Mouse (Mus musculus) forebrain, embryonic 15.5 days (tissue): ENCODE data around the gene Use1. TPM values are rescaled to one million over a fixed set of nuclear protein-coding genes. Genes with fewer than 3 reads are reported as not detected.

ENCODE experiments used
- ATAC-seq: fragments of 200-750 bp; cut with Nextera tagmentation; replicated peaks from 2 replicates; pipeline ENCODE4 v1.8.0; 2017; ENCODE audit warnings: mild to moderate bottlenecking, moderate TSS enrichment, moderate library complexity
- H3K27ac ChIP-seq: fragments of 300-500 bp; sonication (generic); replicated peaks from 2 replicates; pipeline ENCODE4 v1.5.1; 2015; ENCODE audit warnings: mild to moderate bottlenecking, inconsistent platforms
- H3K27me3 ChIP-seq: fragments of 300-500 bp; sonication (generic); 2 replicates; pipeline ENCODE4 v1.6.1; 2015; ENCODE audit warnings: inconsistent platforms
- H3K36me3 ChIP-seq: fragments of 300-500 bp; sonication (generic); 2 replicates; pipeline ENCODE4 v1.6.1; 2015; ENCODE audit warnings: mild to moderate bottlenecking, inconsistent platforms
- H3K4me1 ChIP-seq: fragments of 300-500 bp; sonication (generic); 2 replicates; pipeline ENCODE4 v1.6.1; 2015; ENCODE audit warnings: inconsistent platforms
- H3K4me2 ChIP-seq: fragments of 300-500 bp; sonication (generic); replicated peaks from 2 replicates; pipeline ENCODE4 v1.6.1; 2015; ENCODE audit warnings: mild to moderate bottlenecking, inconsistent platforms
- H3K4me3 ChIP-seq: fragments of 300-500 bp; sonication (generic); 2 replicates; pipeline ENCODE4 v1.5.1; 2015; ENCODE audit warnings: mild to moderate bottlenecking, inconsistent platforms
- H3K9ac ChIP-seq: fragments of 300-500 bp; sonication (generic); replicated peaks from 2 replicates; pipeline ENCODE4 v1.6.1; 2015; ENCODE audit warnings: mild to moderate bottlenecking, inconsistent platforms
- H3K9me3 ChIP-seq: fragments of 300-500 bp; sonication (generic); 2 replicates; pipeline ENCODE4 v1.6.1; 2016; ENCODE audit warnings: inconsistent platforms
- WGBS: fragments of 180-500 bp; shearing (Covaris S2); methylation state at CpG from one replicate; pipeline ENCODE4 v1.1.7; 2015; ENCODE audit warnings: mixed read lengths; 5-methylcytosine and 5-hydroxymethylcytosine counted together
- polyA plus RNA-seq: library from polyadenylated mRNA; unstranded; fragments of >200 nt; fragmentation: Nextera tagmentation; extraction: Ambion mirVana; gene quantifications from 2 replicates; pipeline ENCODE4 v1.2.1, GENCODE M21; 2015

Use1 gene
- polyA plus RNA-seq, 1 experiment from 2014 or later = 98.4 TPM

GRCm38 (mm10) chr8:71406099-71407015, 39.7 kb downstream of the Use1 start:
- Histone ChIP-seq H3K27ac (no peak overlapping the region), H3K4me3 (peak overlapping the region; percentile 44), H3K4me1 (peaks cover 19% of the 10 kb centered on the region), H3K9me3 (no peaks in the 10 kb centered on the region), H3K9ac (peak overlapping the region; percentile 29), H3K27me3 (no peaks in the 10 kb centered on the region), H3K4me2 (peak overlapping the region; percentile 72), H3K36me3 (peaks cover 3% of the 10 kb centered on the region; the same call in 1 of the 2 replicates)
- under 1% methylated on average over 55 of the region's 55 CpGs for WGBS
- peak; percentile 68 for ATAC-seq

- Histone ChIP-seq H3K36me3 (peaks cover 3% of the 10 kb centered on the region; the same call in 1 of the 2 replicates), H3K4me3 (no peak overlapping the region), H3K9ac (no peak overlapping the region), H3K4me2 (no peak overlapping the region), H3K27ac (no peak overlapping the region), H3K4me1 (peaks cover 19% of the 10 kb centered on the region), H3K27me3 (no peaks in the 10 kb centered on the region), H3K9me3 (no peaks in the 10 kb centered on the region)
- WGBS = 94% methylated on average over 14 of the region's 14 CpGs
- ATAC-seq = no peak
Observed at GRCm38 (mm10) chr8:71407441-71407840, 40.8 kb downstream of the Use1 start.

GRCm38 (mm10) chr8:71408231-71408630, 41.6 kb downstream of the Use1 start:
- 95% methylated on average over 4 of the region's 4 CpGs for WGBS

GRCm38 (mm10) chr8:71411535-71412273, 45.1 kb downstream of the Use1 start:
- Histone ChIP-seq H3K4me1 (peaks cover 7% of the 10 kb centered on the region), H3K9ac (no peak overlapping the region), H3K4me3 (no peak overlapping the region), H3K4me2 (no peak overlapping the region), H3K36me3 (peaks cover 3% of the 10 kb centered on the region; the same call in 1 of the 2 replicates), H3K9me3 (no peaks in the 10 kb centered on the region), H3K27me3 (no peaks in the 10 kb centered on the region), H3K27ac (no peak overlapping the region)
- WGBS = 52% methylated on average over 11 of the region's 11 CpGs
- no peak for ATAC-seq

More at GRCm38 (mm10) chr8:71408231-71408630, 41.6 kb downstream of the Use1 start:
- H3K27ac ChIP-seq = no peak overlapping the region
- H3K9me3 ChIP-seq = no peaks in the 10 kb centered on the region
- no peaks in the 10 kb centered on the region for H3K27me3 ChIP-seq
- peaks cover 19% of the 10 kb centered on the region for H3K4me1 ChIP-seq
- no peak overlapping the region for H3K9ac ChIP-seq
- no peak for ATAC-seq
- no peak overlapping the region for H3K4me3 ChIP-seq
- H3K36me3 ChIP-seq = peaks cover 3% of the 10 kb centered on the region; the same call in 1 of the 2 replicates
- H3K4me2 ChIP-seq = no peak overlapping the region

Other genes with a start within 250 kb of the Use1 start
- gene Myo9b, start 94.1 kb upstream of the Use1 start, polyA plus RNA-seq = 20.0 and 21.6 TPM in 2 replicates
- 53.5 and 56.3 TPM in 2 replicates for gene Haus8, start 93.9 kb upstream of the Use1 start, polyA plus RNA-seq
- gene Ocel1, start 4.5 kb downstream of the Use1 start, polyA plus RNA-seq = 7.3 and 8.0 TPM in 2 replicates
- 15.5 and 16.6 TPM in 2 replicates for gene Nr2f6, start 15.1 kb downstream of the Use1 start, polyA plus RNA-seq
- 5.5 and 6.0 TPM in 2 replicates for gene Ushbp1, start 29.0 kb downstream of the Use1 start, polyA plus RNA-seq
- gene Babam1, start 30.0 kb downstream of the Use1 start, polyA plus RNA-seq = 102 and 108 TPM in 2 replicates
- 17.2 and 18.3 TPM in 2 replicates for gene Ankle1, start 39.2 kb downstream of the Use1 start, polyA plus RNA-seq
- 139 and 140 TPM in 2 replicates for gene Abhd8, start 96.8 kb downstream of the Use1 start, polyA plus RNA-seq
- 189 and 199 TPM in 2 replicates for gene Mrpl34, start 98.1 kb downstream of the Use1 start, polyA plus RNA-seq
- 222 and 240 TPM in 2 replicates for gene Dda1, start 102.4 kb downstream of the Use1 start, polyA plus RNA-seq
- 9.4 and 9.8 TPM in 2 replicates for gene Ano8, start 119.1 kb downstream of the Use1 start, polyA plus RNA-seq
- gene Gtpbp3, start 121.3 kb downstream of the Use1 start, polyA plus RNA-seq = 12.2 and 13.7 TPM in 2 replicates
- gene Plvap, start 144.9 kb downstream of the Use1 start, polyA plus RNA-seq = 5.4 and 6.0 TPM in 2 replicates
- 0.11 TPM in 1 of 2 replicates, not detected in the other for gene Ccdc194, start 158.9 kb downstream of the Use1 start, polyA plus RNA-seq
- 8.5 and 8.8 TPM in 2 replicates for gene Bst2, start 170.6 kb downstream of the Use1 start, polyA plus RNA-seq
- gene Mvb12a, start 176.1 kb downstream of the Use1 start, polyA plus RNA-seq = 56.9 and 61.7 TPM in 2 replicates
- gene Tmem221, start 192.0 kb downstream of the Use1 start, polyA plus RNA-seq = 0.11 and 0.20 TPM in 2 replicates
- not detected in 2 replicates for gene Nxnl1, start 199.8 kb downstream of the Use1 start, polyA plus RNA-seq
- gene Slc27a1, start 202.0 kb downstream of the Use1 start, polyA plus RNA-seq = 68.5 and 71.8 TPM in 2 replicates
- gene Pgls, start 225.3 kb downstream of the Use1 start, polyA plus RNA-seq = 191 TPM in 2 replicates
- 4.9 and 5.5 TPM in 2 replicates for gene Fam129c, start 230.8 kb downstream of the Use1 start, polyA plus RNA-seq
- 54.3 and 56.2 TPM in 2 replicates for gene Colgalt1, start 244.2 kb downstream of the Use1 start, polyA plus RNA-seq